Mouse (Mus musculus): ENCODE data around the gene Sycn.

Gene Sycn

GRCm38 (mm10) chr7:28579826-28580225 lies 39.1 kb downstream of the Sycn start:
- in situ Hi-C loops (cut with MboI; ENCODE audit: low pct_unique_long_range_greater_than_20kb in 1 of 2, low sequenced_read_pairs in 2 of 2, unreplicated experiment in 1 of 2): no loop called here

- in situ Hi-C loops (cut with MboI; ENCODE audit: low pct_unique_long_range_greater_than_20kb in 1 of 2, low sequenced_read_pairs in 2 of 2, unreplicated experiment in 1 of 2): no loop called here
Measured at GRCm38 (mm10) chr7:28581721-28582120, 41.0 kb downstream of the Sycn start.

GRCm38 (mm10) chr7:28582841-28583240 lies 42.2 kb downstream of the Sycn start:
- in situ Hi-C loops (cut with MboI; ENCODE audit: low pct_unique_long_range_greater_than_20kb in 1 of 2, low sequenced_read_pairs in 2 of 2, unreplicated experiment in 1 of 2): no loop called here

GRCm38 (mm10) chr7:28583570-28584344 lies 43.1 kb downstream of the Sycn start:
- in situ Hi-C loops (cut with MboI; ENCODE audit: low pct_unique_long_range_greater_than_20kb in 1 of 2, low sequenced_read_pairs in 2 of 2, unreplicated experiment in 1 of 2): no loop called here

- in situ Hi-C loops (cut with MboI; ENCODE audit: low pct_unique_long_range_greater_than_20kb in 1 of 2, low sequenced_read_pairs in 2 of 2, unreplicated experiment in 1 of 2): no loop called here
Measured at GRCm38 (mm10) chr7:28584468-28584867, 43.8 kb downstream of the Sycn start.

GRCm38 (mm10) chr7:28585001-28585400 lies 44.3 kb downstream of the Sycn start:
- in situ Hi-C loops (cut with MboI; ENCODE audit: low pct_unique_long_range_greater_than_20kb in 1 of 2, low sequenced_read_pairs in 2 of 2, unreplicated experiment in 1 of 2): no loop called here

GRCm38 (mm10) chr7:28586663-28587411 lies 46.2 kb downstream of the Sycn start:
- in situ Hi-C loops (cut with MboI; ENCODE audit: low pct_unique_long_range_greater_than_20kb in 1 of 2, low sequenced_read_pairs in 2 of 2, unreplicated experiment in 1 of 2): no loop called here

GRCm38 (mm10) chr7:28587644-28588043 lies 47.0 kb downstream of the Sycn start:
- in situ Hi-C loops (cut with MboI; ENCODE audit: low pct_unique_long_range_greater_than_20kb in 1 of 2, low sequenced_read_pairs in 2 of 2, unreplicated experiment in 1 of 2): no loop called here

All from mouse embryonic stem cell (cell line).